Mouse (Mus musculus): Measurements from ENCODE around the gene Zfp385c.

- TF ChIP-seq CTCF (IDR thresholded peaks at IDR 0.05; ENCODE audit: control insufficient read depth, insufficient read depth, low read length) (no peak), POLR2A (IDR thresholded peaks at IDR 0.05; ENCODE audit: borderline replicate concordance, control insufficient read depth, low read depth, low read length) (no peak)
Observed at GRCm38 (mm10) chr11:100584561-100584961, 107.7 kb downstream of the Zfp385c start.

All from bone marrow, adult 2 months (tissue).